ENCODE assay signal across 15 mouse cellular contexts in genomic region chr13:44046436-44046835, GRCm38 (mm10).
DNase-seq lines count a peak whose midpoint lies in the region; ATAC-seq and TF ChIP-seq lines count a peak whose summit lies in the region.
"Had no signal": no experiment of that assay in that cellular context is flagged by ENCODE, and none has a peak within 500 bp of the region (broad histone marks: within the 10 kb centered on the region; RNA-seq: fewer than 3 reads in every experiment).

No protein-coding gene starts in this region.

- no peak for TF ChIP-seq CTCF in forebrain, postnatal 0 days (IDR thresholded peaks at IDR 0.05; ENCODE audit: low read depth)

- no peak overlapping the region for H3K4me2 ChIP-seq in lung, embryonic 16.5 days (ENCODE audit: low read depth, low read length)
- H3K4me2 ChIP-seq in forebrain, embryonic 12.5 days = no peak overlapping the region
- no peak overlapping the region for H3K4me2 ChIP-seq in forebrain, postnatal 0 days (ENCODE audit: low read depth)
- H3K4me2 ChIP-seq: limb, embryonic 12.5 days had no signal

- H3K27ac ChIP-seq in lung, embryonic 16.5 days (ENCODE audit: low read length) = 0 out of 2 replicates have a peak overlapping the region, but pooled peaks have one; percentile 3
- no peak overlapping the region for H3K27ac ChIP-seq in forebrain, embryonic 12.5 days
- H3K27ac ChIP-seq in forebrain, postnatal 0 days (ENCODE audit: low read depth, low read length) = no peak overlapping the region
- H3K27ac ChIP-seq: limb, embryonic 12.5 days had no signal

- DNase-seq in heart, adult 8-10 months (ENCODE audit: low spot score) = peak; percentile 82
- DNase-seq in heart, postnatal 36 days = no peak
- no peak for DNase-seq in lung, adult 18-20 months
- DNase-seq in kidney, adult 9 months = peak; percentile 77
- DNase-seq in lung, postnatal 25 days (ENCODE audit: low spot score) = peak; percentile 44
- no peak for DNase-seq in forebrain, postnatal 0 days
- DNase-seq: cerebellum, adult 18-20 months; retina, postnatal 1 day; spleen, adult 18-20 months had no signal

- no peak overlapping the region for H3K4me3 ChIP-seq in lung, embryonic 16.5 days (ENCODE audit: low read length)
- no peak overlapping the region for H3K4me3 ChIP-seq in forebrain, embryonic 12.5 days (replicated peaks)
- no peak overlapping the region for H3K4me3 ChIP-seq in forebrain, postnatal 0 days (ENCODE audit: low read depth, low read length)
- H3K4me3 ChIP-seq: limb, embryonic 12.5 days had no signal

- ATAC-seq in lung, embryonic 16.5 days (ENCODE audit: low read depth) = peak; percentile 78
- ATAC-seq in forebrain, embryonic 12.5 days (ENCODE audit: low FRiP score) = no peak
- no peak for ATAC-seq in forebrain, postnatal 0 days
- ATAC-seq: CD4-positive, CD25-positive, alpha-beta regulatory T cell, adult 4 months; hindbrain, embryonic 16.5 days; midbrain, embryonic 16.5 days had no signal

- no peaks in the 10 kb centered on the region for H3K9me3 ChIP-seq in lung, embryonic 16.5 days (ENCODE audit: control insufficient read depth, low read length)
- no peaks in the 10 kb centered on the region for H3K9me3 ChIP-seq in forebrain, embryonic 12.5 days
- H3K9me3 ChIP-seq in forebrain, postnatal 0 days (ENCODE audit: low read length) = no peaks in the 10 kb centered on the region
- H3K9me3 ChIP-seq: limb, embryonic 12.5 days had no signal

- H3K9ac ChIP-seq in lung, embryonic 16.5 days (ENCODE audit: low read length) = no peak overlapping the region
- H3K9ac ChIP-seq in forebrain, embryonic 12.5 days = no peak overlapping the region
- no peak overlapping the region for H3K9ac ChIP-seq in forebrain, postnatal 0 days
- H3K9ac ChIP-seq: limb, embryonic 12.5 days had no signal

- intact Hi-C loops in heart, postnatal 36 days (cut with DNase I) = loop anchor here (5.0 kb wide), 2 partner anchors 184 to 686 kb away; no protein-coding TSS in a partner anchor

- H3K4me1 ChIP-seq in lung, embryonic 16.5 days (replicated peaks; ENCODE audit: control insufficient read depth, insufficient read depth, low read length) = no peaks in the 10 kb centered on the region
- H3K4me1 ChIP-seq in forebrain, embryonic 12.5 days = peaks cover 26% of the 10 kb centered on the region
- H3K4me1 ChIP-seq in forebrain, postnatal 0 days (ENCODE audit: insufficient read depth) = no peaks in the 10 kb centered on the region; the same call in 1 of the 2 replicates

- WGBS in lung, embryonic 16.5 days = 31% methylated on average over 2 of the region's 2 CpGs
- 68% methylated on average over 2 of the region's 2 CpGs for WGBS in forebrain, embryonic 12.5 days
- whole genome bisulfite sequencing in forebrain, postnatal 0 days = 69% methylated on average over 2 of the region's 2 CpGs

- no peaks in the 10 kb centered on the region for H3K27me3 ChIP-seq in lung, embryonic 16.5 days (ENCODE audit: control insufficient read depth, insufficient read depth, low read depth, low read length)
- peaks cover 13% of the 10 kb centered on the region; the same call in 1 of the 2 replicates for H3K27me3 ChIP-seq in forebrain, embryonic 12.5 days
- no peaks in the 10 kb centered on the region for H3K27me3 ChIP-seq in forebrain, postnatal 0 days (ENCODE audit: insufficient read depth, low read length)
- H3K27me3 ChIP-seq: limb, embryonic 12.5 days had no signal

- H3K36me3 ChIP-seq in lung, embryonic 16.5 days (ENCODE audit: control insufficient read depth, insufficient read depth, low read length) = no peaks in the 10 kb centered on the region
- H3K36me3 ChIP-seq in forebrain, embryonic 12.5 days (replicated peaks) = no peaks in the 10 kb centered on the region
- H3K36me3 ChIP-seq in forebrain, postnatal 0 days (ENCODE audit: insufficient read depth) = no peaks in the 10 kb centered on the region
- H3K36me3 ChIP-seq: limb, embryonic 12.5 days had no signal

Comparison
In these comparisons a context has a peak if more than half of its experiments do, and no peak if none do; other contexts are left out.
1. DNase-seq: peak in heart, adult 8-10 months (single experiment), kidney, adult 9 months (single experiment) and lung, postnatal 25 days (single experiment); none in heart, postnatal 36 days (0 of 2), lung, adult 18-20 months (0 of 2) and forebrain, postnatal 0 days (single experiment).